Mouse (Mus musculus): ENCODE results near the gene Zfp664. TPM values are rescaled to one million over a fixed set of nuclear protein-coding genes. Genes with fewer than 3 reads are reported as not detected.
A peak's percentile ranks its signal among the peaks of the same experiment; 100 is the strongest.

The Zfp664 gene
- polyA plus RNA-seq (2016; fragmentation: Nextera tagmentation; extraction: Ambion mirVana): 61.4 and 91.2 TPM in 2 replicates

DNA sequence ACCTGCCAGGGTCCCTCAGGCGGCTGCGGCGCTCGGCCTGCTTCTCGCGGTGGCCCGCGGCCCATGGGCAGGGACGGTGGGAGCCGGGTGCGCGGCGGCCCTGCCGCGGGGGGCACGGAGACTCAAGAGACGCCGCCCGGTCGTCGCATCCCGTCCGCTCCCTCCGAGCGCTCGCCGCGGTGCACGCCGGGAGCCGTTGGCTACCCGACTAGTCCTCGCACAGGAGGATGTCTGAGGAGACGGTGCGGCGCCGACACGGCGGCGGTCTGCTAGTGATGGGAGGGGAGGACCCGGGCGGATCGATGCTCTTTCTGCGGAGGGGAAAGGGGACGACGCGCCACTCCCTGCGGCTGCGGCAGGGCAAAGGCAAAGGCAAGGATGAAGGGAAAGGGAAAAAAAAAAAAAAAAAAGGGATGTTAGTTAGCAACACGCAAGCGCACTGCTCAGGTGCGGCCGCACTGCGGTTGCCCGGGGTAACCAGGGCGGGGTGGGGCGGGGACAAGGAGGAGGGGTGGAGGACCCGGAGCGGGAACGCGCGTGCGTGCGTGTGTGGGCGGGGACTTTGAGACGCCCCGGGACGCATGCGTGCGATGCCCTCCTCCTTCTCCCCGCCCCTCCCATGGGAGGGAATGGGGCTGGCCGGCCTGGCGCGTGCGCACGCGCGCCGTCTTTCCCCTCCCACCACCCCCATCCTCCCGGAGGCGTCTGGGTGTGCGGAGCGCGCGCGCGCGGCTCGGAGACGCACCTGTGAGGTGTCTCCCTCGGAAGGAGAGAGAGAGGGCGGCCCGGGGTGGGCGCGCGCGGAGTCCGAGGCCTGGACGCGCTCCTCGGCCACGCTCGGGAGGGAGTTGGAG is at the start of gene Zfp664, which contains the start of gene Ccdc92:
Zfp664 (plus strand) TSS at position 679 of the 854 bp plus-strand sequence.
Ccdc92 (minus strand) TSS at position 412 of the 854 bp plus-strand sequence.
- H3K4me1 ChIP-seq: peaks cover 28% of the 10 kb centered on the region
- WGBS: under 1% methylated on average over 97 of the region's 103 CpGs
- peak within 1 kb of the TSS; percentile 87 for H3K4me3 ChIP-seq
- H3K36me3 ChIP-seq: no peaks in the 10 kb centered on the region
- H3K27me3 ChIP-seq (ENCODE audit: insufficient read depth, poor library complexity, severe bottlenecking): peaks cover 47% of the 10 kb centered on the region
- no peaks in the 10 kb centered on the region for H3K9me3 ChIP-seq
- H3K27ac ChIP-seq: peak within 1 kb of the TSS; percentile 94
- peak; percentile 99 for DNase-seq (ENCODE audit: low spot score)

- no peak overlapping the region for H3K4me3 ChIP-seq
- peaks cover 6% of the 10 kb centered on the region for H3K9me3 ChIP-seq
- no peak overlapping the region for H3K27ac ChIP-seq
- H3K27me3 ChIP-seq (ENCODE audit: insufficient read depth, poor library complexity, severe bottlenecking): 0 out of 2 replicates have a peak, but pooled peaks cover 25% of the 10 kb centered on the region
- no peaks in the 10 kb centered on the region for H3K4me1 ChIP-seq
- H3K36me3 ChIP-seq: no peaks in the 10 kb centered on the region
- 68% methylated on average over 5 of the region's 5 CpGs for WGBS
- DNase-seq (ENCODE audit: low spot score): no peak
Measured at GRCm38 (mm10) chr5:124814797-124815196, 47.7 kb upstream of the Zfp664 start.

DNA sequence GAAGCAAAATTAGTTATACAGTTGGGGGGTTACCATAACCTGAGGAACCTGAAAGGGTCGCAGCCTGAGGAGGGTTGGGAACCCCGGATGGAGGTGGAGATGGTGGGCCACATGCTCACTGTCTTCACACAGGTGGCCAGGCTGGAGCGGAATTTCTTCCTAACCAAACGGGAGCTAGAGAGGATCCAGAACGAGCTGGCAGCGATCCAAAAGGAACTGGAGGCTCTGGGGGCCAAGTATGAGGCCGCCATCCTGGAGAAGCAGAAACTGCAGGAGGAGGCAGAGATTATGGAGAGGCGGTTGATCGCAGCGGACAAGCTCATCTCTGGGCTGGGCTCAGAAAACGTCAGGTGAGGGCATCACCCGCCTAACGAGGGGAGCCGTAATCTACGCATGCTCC is 45.4 kb upstream of the Zfp664 start:
- Histone ChIP-seq H3K4me1 (no peaks in the 10 kb centered on the region), H3K27me3 (ENCODE audit: insufficient read depth, poor library complexity, severe bottlenecking) (peaks cover 32% of the 10 kb centered on the region; the same call in 1 of the 2 replicates), H3K27ac (no peak overlapping the region), H3K4me3 (no peak overlapping the region), H3K9me3 (peaks cover 6% of the 10 kb centered on the region), H3K36me3 (no peaks in the 10 kb centered on the region)
- no peak for DNase-seq (ENCODE audit: low spot score)
- WGBS: 78% methylated on average over 15 of the region's 15 CpGs

- H3K4me1 ChIP-seq: no peaks in the 10 kb centered on the region
- 83% methylated on average over 18 of the region's 18 CpGs for WGBS
- DNase-seq (ENCODE audit: low spot score): no peak
- H3K27ac ChIP-seq: no peak overlapping the region
- H3K27me3 ChIP-seq (ENCODE audit: insufficient read depth, poor library complexity, severe bottlenecking): peaks cover 47% of the 10 kb centered on the region; the same call in 1 of the 2 replicates
- peaks cover 6% of the 10 kb centered on the region for H3K9me3 ChIP-seq
- H3K36me3 ChIP-seq: no peaks in the 10 kb centered on the region
- H3K4me3 ChIP-seq: no peak overlapping the region
Measured at GRCm38 (mm10) chr5:124822128-124822894, 40.2 kb upstream of the Zfp664 start.

DNA sequence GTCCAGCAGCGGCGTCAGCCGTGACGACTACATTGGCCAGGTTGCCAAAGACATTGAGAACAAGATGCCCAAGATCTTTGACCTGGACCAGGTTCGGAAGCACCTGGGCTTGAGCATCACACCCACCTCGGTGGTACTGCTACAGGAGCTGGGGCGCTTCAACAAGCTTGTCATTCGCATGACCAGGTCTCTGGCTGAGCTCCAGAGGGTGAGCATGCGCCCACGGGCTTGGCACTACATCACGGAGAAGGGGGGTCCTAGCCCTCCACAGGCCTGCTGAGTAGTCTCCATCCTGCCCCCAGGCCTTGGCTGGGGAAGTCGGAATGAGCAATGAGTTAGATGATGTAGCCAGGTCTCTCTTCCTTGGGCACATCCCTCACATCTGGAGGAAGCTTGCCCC is 32.2 kb upstream of the Zfp664 start:
- DNase-seq (ENCODE audit: low spot score): no peak
- no peak overlapping the region for H3K4me3 ChIP-seq
- whole genome bisulfite sequencing: 88% methylated on average over 12 of the region's 12 CpGs
- H3K27me3 ChIP-seq (ENCODE audit: insufficient read depth, poor library complexity, severe bottlenecking): peaks cover 96% of the 10 kb centered on the region
- no peaks in the 10 kb centered on the region for H3K9me3 ChIP-seq
- H3K4me1 ChIP-seq: no peaks in the 10 kb centered on the region
- no peak overlapping the region for H3K27ac ChIP-seq
- no peaks in the 10 kb centered on the region for H3K36me3 ChIP-seq

DNA sequence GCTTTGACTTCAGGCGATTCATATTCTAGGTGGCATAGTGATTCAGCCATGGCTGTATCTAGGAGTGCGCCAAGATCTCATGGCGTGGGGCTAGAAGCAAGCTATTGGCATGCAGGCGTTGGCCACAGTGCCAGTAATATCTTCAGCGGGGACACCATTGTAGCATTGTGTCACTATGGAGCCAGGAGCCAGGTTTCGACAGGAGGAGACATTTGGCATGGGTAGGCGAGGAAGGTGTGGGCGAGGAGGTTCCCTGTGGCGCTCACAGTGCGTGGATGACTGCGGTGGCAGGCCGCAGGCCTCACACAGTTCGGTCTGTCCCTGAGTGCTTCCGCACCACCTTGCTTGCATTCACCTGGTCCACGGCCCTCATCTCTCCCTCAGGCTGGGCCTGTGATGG is 27.3 kb upstream of the Zfp664 start:
- 88% methylated on average over 15 of the region's 15 CpGs for WGBS
- Histone ChIP-seq H3K9me3 (no peaks in the 10 kb centered on the region), H3K4me3 (no peak overlapping the region), H3K4me1 (peaks cover 8% of the 10 kb centered on the region), H3K27ac (no peak overlapping the region), H3K27me3 (ENCODE audit: insufficient read depth, poor library complexity, severe bottlenecking) (peaks cover 97% of the 10 kb centered on the region), H3K36me3 (peaks cover 6% of the 10 kb centered on the region)
- no peak for DNase-seq (ENCODE audit: low spot score)

- 88% methylated on average over 10 of the region's 10 CpGs for WGBS
Measured at GRCm38 (mm10) chr5:124836075-124836474, 26.4 kb upstream of the Zfp664 start.

GRCm38 (mm10) chr5:124836621-124837020 is 25.9 kb upstream of the Zfp664 start:
- DNase-seq (ENCODE audit: low spot score): no peak
- Histone ChIP-seq H3K36me3 (peaks cover 6% of the 10 kb centered on the region), H3K27ac (no peak overlapping the region), H3K9me3 (no peaks in the 10 kb centered on the region), H3K27me3 (ENCODE audit: insufficient read depth, poor library complexity, severe bottlenecking) (peaks cover 94% of the 10 kb centered on the region), H3K4me3 (no peak overlapping the region), H3K4me1 (peaks cover 19% of the 10 kb centered on the region)
- 69% methylated on average over 4 of the region's 4 CpGs for WGBS

More at GRCm38 (mm10) chr5:124836075-124836474, 26.4 kb upstream of the Zfp664 start:
- no peak for DNase-seq (ENCODE audit: low spot score)
- H3K27me3 ChIP-seq (ENCODE audit: insufficient read depth, poor library complexity, severe bottlenecking): peaks cover 94% of the 10 kb centered on the region
- peaks cover 16% of the 10 kb centered on the region for H3K4me1 ChIP-seq
- H3K36me3 ChIP-seq: peaks cover 6% of the 10 kb centered on the region
- no peaks in the 10 kb centered on the region for H3K9me3 ChIP-seq
- H3K4me3 ChIP-seq: no peak overlapping the region
- no peak overlapping the region for H3K27ac ChIP-seq

- Histone ChIP-seq H3K27me3 (ENCODE audit: insufficient read depth, poor library complexity, severe bottlenecking) (peaks cover 87% of the 10 kb centered on the region), H3K4me3 (no peak overlapping the region), H3K27ac (no peak overlapping the region), H3K4me1 (peaks cover 38% of the 10 kb centered on the region), H3K9me3 (no peaks in the 10 kb centered on the region), H3K36me3 (peaks cover 6% of the 10 kb centered on the region)
- WGBS: 36% methylated on average over 7 of the region's 7 CpGs
- no peak for DNase-seq (ENCODE audit: low spot score)
Measured at GRCm38 (mm10) chr5:124840202-124840601, 22.3 kb upstream of the Zfp664 start.

DNA sequence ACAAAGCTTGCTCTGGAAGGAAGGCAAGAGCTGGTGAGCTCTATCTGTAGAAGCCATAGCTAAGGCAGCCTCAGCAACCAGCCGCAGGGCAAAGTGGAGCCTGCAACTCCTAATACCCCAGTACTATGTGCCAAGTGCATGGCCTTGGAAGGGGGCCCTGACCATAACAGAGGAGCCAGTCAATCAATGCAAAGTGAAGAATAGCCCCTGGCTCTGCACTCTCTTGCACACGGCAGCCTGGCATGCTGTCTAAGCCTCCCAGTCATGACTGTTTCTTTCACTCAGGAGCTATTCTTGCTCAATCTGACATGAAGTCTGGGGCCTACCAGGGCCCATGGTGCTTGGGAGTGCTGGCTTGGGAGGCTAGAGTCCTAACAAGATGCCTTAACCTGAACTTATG is 21.8 kb upstream of the Zfp664 start:
- no peak overlapping the region for H3K4me3 ChIP-seq
- DNase-seq (ENCODE audit: low spot score): no peak
- H3K27ac ChIP-seq: no peak overlapping the region

DNA sequence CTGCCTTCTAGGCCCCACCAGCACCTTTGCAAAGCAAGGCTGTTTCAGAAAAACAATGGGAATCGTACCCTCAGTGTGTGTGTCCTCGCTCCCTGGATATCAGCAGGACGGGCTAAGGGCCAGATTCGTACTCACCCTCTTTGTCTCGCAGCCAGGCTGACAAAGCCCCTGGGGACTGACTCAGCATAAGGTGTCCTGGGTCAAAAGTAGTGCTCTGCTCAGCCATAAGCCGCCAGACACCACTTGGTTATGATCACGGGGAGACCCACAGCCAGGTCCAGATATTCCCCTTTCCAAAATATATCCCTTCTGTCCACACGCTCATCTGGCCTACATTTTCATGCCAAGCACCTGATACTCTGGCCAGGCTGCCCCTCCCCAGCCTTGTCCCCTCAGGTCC is 19.1 kb upstream of the Zfp664 start:
- Histone ChIP-seq H3K27ac (no peak overlapping the region), H3K4me1 (peaks cover 43% of the 10 kb centered on the region), H3K27me3 (ENCODE audit: insufficient read depth, poor library complexity, severe bottlenecking) (peaks cover 71% of the 10 kb centered on the region)

More for the DNA sequence above, 21.8 kb upstream of the Zfp664 start:
- Histone ChIP-seq H3K4me1 (peaks cover 43% of the 10 kb centered on the region), H3K9me3 (no peaks in the 10 kb centered on the region), H3K36me3 (peaks cover 4% of the 10 kb centered on the region; the same call in 1 of the 2 replicates), H3K27me3 (ENCODE audit: insufficient read depth, poor library complexity, severe bottlenecking) (peaks cover 82% of the 10 kb centered on the region)
- 55% methylated on average over 2 of the region's 2 CpGs for WGBS

GRCm38 (mm10) chr5:124844929-124845328 is 17.6 kb upstream of the Zfp664 start:
- Histone ChIP-seq H3K4me3 (no peak overlapping the region), H3K4me1 (peaks cover 38% of the 10 kb centered on the region), H3K9me3 (no peaks in the 10 kb centered on the region), H3K36me3 (no peaks in the 10 kb centered on the region), H3K27me3 (ENCODE audit: insufficient read depth, poor library complexity, severe bottlenecking) (peaks cover 65% of the 10 kb centered on the region), H3K27ac (peak overlapping the region; percentile 44; the same call in 1 of the 2 replicates)
- no peak for DNase-seq (ENCODE audit: low spot score)
- WGBS: 32% methylated on average over 4 of the region's 4 CpGs

More for the DNA sequence above, 19.1 kb upstream of the Zfp664 start:
- WGBS: 74% methylated on average over 8 of the region's 8 CpGs
- Histone ChIP-seq H3K36me3 (peaks cover 4% of the 10 kb centered on the region; the same call in 1 of the 2 replicates), H3K9me3 (no peaks in the 10 kb centered on the region), H3K4me3 (no peak overlapping the region)
- no peak for DNase-seq (ENCODE audit: low spot score)

GRCm38 (mm10) chr5:124847014-124847413 is 15.5 kb upstream of the Zfp664 start:
- H3K27ac ChIP-seq: no peak overlapping the region
- H3K36me3 ChIP-seq: no peaks in the 10 kb centered on the region
- H3K9me3 ChIP-seq: no peaks in the 10 kb centered on the region
- DNase-seq (ENCODE audit: low spot score): no peak
- H3K4me1 ChIP-seq: peaks cover 31% of the 10 kb centered on the region
- H3K27me3 ChIP-seq (ENCODE audit: insufficient read depth, poor library complexity, severe bottlenecking): peaks cover 54% of the 10 kb centered on the region
- 71% methylated on average over 1 of the region's 1 CpGs for WGBS
- no peak overlapping the region for H3K4me3 ChIP-seq

All from heart, embryonic 10.5 days (tissue).